Mouse (Mus musculus) kidney, postnatal 14 days (tissue): ENCODE results near the gene AC124502.3.
A peak's percentile ranks its signal among the peaks of the same experiment; 100 is the strongest.

Source experiments
- DNase-seq: peaks from one replicate; pipeline ENCODE4 v3.0.0; 2022; ENCODE audit warnings: mixed read lengths

Gene AC124502.3

GRCm38 (mm10) chr19:5036577-5036976 is 2.1 kb upstream of the AC124502.3 start:
- DNase-seq, result no peak

GRCm38 (mm10) chr19:5037678-5038571 is 766 bp upstream of the AC124502.3 start:
- DNase-seq, result peak; percentile 83

- no peak for DNase-seq
Measured at GRCm38 (mm10) chr19:5039301-5040114, 817 bp downstream of the AC124502.3 start.

GRCm38 (mm10) chr19:5040862-5041523 is 2.3 kb downstream of the AC124502.3 start, which contains the start of gene Brms1:
Gene Brms1 (plus strand): TSS chr19:5041354.
- peak; percentile 95 for DNase-seq

GRCm38 (mm10) chr19:5041588-5041987 is 2.9 kb downstream of the AC124502.3 start:
- DNase-seq, result no peak

- DNase-seq, result no peak
Measured at GRCm38 (mm10) chr19:5045531-5045930, 6.8 kb downstream of the AC124502.3 start.

GRCm38 (mm10) chr19:5048138-5049056 is 9.7 kb downstream of the AC124502.3 start:
- no peak for DNase-seq

- no peak for DNase-seq
Measured at GRCm38 (mm10) chr19:5049325-5049724, 10.6 kb downstream of the AC124502.3 start.

GRCm38 (mm10) chr19:5050047-5050905 is 11.6 kb downstream of the AC124502.3 start, which contains the start of gene Rin1:
Gene Rin1 (plus strand): TSS chr19:5050481.
- peak; percentile 69 for DNase-seq

- DNase-seq, result no peak
Measured at GRCm38 (mm10) chr19:5051031-5051430, 12.3 kb downstream of the AC124502.3 start.

GRCm38 (mm10) chr19:5051515-5051914 is 12.8 kb downstream of the AC124502.3 start:
- DNase-seq, result no peak

- no peak for DNase-seq
Measured at GRCm38 (mm10) chr19:5052166-5052822, 13.6 kb downstream of the AC124502.3 start.

GRCm38 (mm10) chr19:5052853-5053252 is 14.2 kb downstream of the AC124502.3 start:
- DNase-seq, result no peak

- DNase-seq, result peak; percentile 50
Measured at GRCm38 (mm10) chr19:5053909-5054308, 15.2 kb downstream of the AC124502.3 start.

GRCm38 (mm10) chr19:5056251-5056650 is 17.6 kb downstream of the AC124502.3 start:
- peak; percentile 60 for DNase-seq

GRCm38 (mm10) chr19:5057876-5058775 is 19.4 kb downstream of the AC124502.3 start:
- DNase-seq, result no peak

- DNase-seq, result peak; percentile 52
Measured at GRCm38 (mm10) chr19:5058801-5059771, 20.4 kb downstream of the AC124502.3 start.
